Mouse (Mus musculus) cortical plate, adult 2 months (tissue): Measurements from ENCODE around the gene Naa20.

Source experiments
- CTCF ChIP-seq: fragments of 200-500 bp; IDR thresholded peaks from 2 replicates; pipeline ENCODE4 v1.5.1; 2011; ENCODE audit warnings: mild to moderate bottlenecking, control low read depth, low read length; ENCODE audit not compliant: insufficient read depth; ENCODE audit errors: extremely low read depth
- POLR2A ChIP-seq: fragments of 200-500 bp; IDR thresholded peaks from 2 replicates; pipeline ENCODE4 v1.6.1; 2011; ENCODE audit warnings: mild to moderate bottlenecking, low read length, control low read depth; ENCODE audit not compliant: insufficient read depth; ENCODE audit errors: extremely low read depth

DNA sequence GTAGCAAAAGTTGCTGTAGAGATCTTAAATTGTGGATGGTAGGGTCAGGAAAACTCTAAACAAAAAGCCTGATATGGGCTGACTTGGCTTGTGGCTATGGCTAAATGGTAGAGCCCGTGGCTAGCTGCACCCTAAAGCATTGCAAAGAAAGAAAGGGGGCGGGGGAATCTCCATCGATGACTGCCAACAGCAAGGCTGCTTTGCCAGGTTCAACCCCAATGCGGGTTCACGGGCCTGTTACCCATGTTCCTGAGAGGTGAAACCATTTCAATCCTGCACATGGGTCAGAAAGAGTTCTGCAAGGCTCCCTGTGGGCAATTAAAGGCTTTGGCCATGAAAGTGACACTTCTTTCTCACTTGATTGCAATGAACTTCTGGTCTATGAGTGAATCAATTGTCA is 20.0 kb upstream of the Naa20 start:
- TF ChIP-seq CTCF (no peak), POLR2A (no peak)
